Mouse (Mus musculus) thymus, adult 2 months (tissue): ENCODE data around the gene Xlr5a. TPM values are rescaled to one million over a fixed set of nuclear protein-coding genes. Genes with fewer than 3 reads are reported as not detected.
"Not testable (repeated sequence)": the region's sequence is repeated elsewhere in the genome, so short reads cannot be mapped to it uniquely, and the experiment has no call there.

Experiments
- DNase-seq: peaks from one replicate; pipeline ENCODE4 v3.0.0; 2021
- H3K27ac ChIP-seq: fragments of 200-500 bp; 2 replicates; pipeline ENCODE4 v1.5.1; 2012; ENCODE audit warnings: low read length, control low read depth; ENCODE audit not compliant: control insufficient read depth, insufficient read depth
- H3K27me3 ChIP-seq: fragments of 200-500 bp; 2 replicates; pipeline ENCODE4 v1.6.1; 2012; ENCODE audit warnings: mild to moderate bottlenecking, low read length, moderate library complexity, mixed read lengths; ENCODE audit not compliant: control insufficient read depth, insufficient read depth
- H3K36me3 ChIP-seq: fragments of 200-500 bp; 2 replicates; pipeline ENCODE4 v1.6.1; 2012; ENCODE audit warnings: mild to moderate bottlenecking, low read length, moderate library complexity; ENCODE audit not compliant: control insufficient read depth, insufficient read depth
- H3K4me1 ChIP-seq: fragments of 200-500 bp; replicated peaks from 2 replicates; pipeline ENCODE4 v1.6.1; 2012; ENCODE audit warnings: low read length; ENCODE audit not compliant: control insufficient read depth, insufficient read depth
- H3K4me3 ChIP-seq: fragments of 200-500 bp; 2 replicates; pipeline ENCODE4 v1.5.1; 2012; ENCODE audit warnings: mild to moderate bottlenecking, low read length, control low read depth, moderate library complexity; ENCODE audit not compliant: control insufficient read depth, insufficient read depth
- CTCF ChIP-seq: fragments of 200-500 bp; IDR thresholded peaks from 2 replicates; pipeline ENCODE4 v1.5.1; 2012; ENCODE audit warnings: mild to moderate bottlenecking, control low read depth, low read length, moderate library complexity, borderline replicate concordance; ENCODE audit not compliant: control insufficient read depth, poor library complexity, insufficient read depth; ENCODE audit errors: extremely low read depth
- POLR2A ChIP-seq: fragments of 200-500 bp; IDR thresholded peaks from 2 replicates; pipeline ENCODE4 v1.6.1; 2012; ENCODE audit warnings: mild to moderate bottlenecking, low read length, control low read depth, moderate library complexity; ENCODE audit not compliant: control insufficient read depth, poor library complexity, insufficient read depth; ENCODE audit errors: extremely low read depth
- WGBS: fragments of 180-500 bp; shearing (Covaris S2); methylation state at CpG from one replicate; pipeline ENCODE4 v1.1.7; 2018; 5-methylcytosine and 5-hydroxymethylcytosine counted together
- polyA plus RNA-seq: library from polyadenylated mRNA; depleted of rRNA; stranded (reverse); fragments of >200 nt; gene quantifications from 2 replicates; pipeline ENCODE4 v1.2.3, GENCODE M21; 2012; rRNA removed

Xlr5a gene
- 0.05 TPM in 1 of 2 replicates, not detected in the other for polyA plus RNA-seq

GRCm38 (mm10) chrX:73292876-73293275 lies at the start of gene Xlr5a, which contains the start of gene Xlr5c:
Xlr5a (minus strand) TSS chrX:73292976.
Xlr5c (minus strand) TSS chrX:73292976.
- not testable (repeated sequence) for H3K27ac ChIP-seq, H3K27me3 ChIP-seq, H3K4me1 ChIP-seq, H3K36me3 ChIP-seq, H3K4me3 ChIP-seq, DNase-seq
- WGBS = 93% methylated on average over 16 of the region's 17 CpGs

DNA sequence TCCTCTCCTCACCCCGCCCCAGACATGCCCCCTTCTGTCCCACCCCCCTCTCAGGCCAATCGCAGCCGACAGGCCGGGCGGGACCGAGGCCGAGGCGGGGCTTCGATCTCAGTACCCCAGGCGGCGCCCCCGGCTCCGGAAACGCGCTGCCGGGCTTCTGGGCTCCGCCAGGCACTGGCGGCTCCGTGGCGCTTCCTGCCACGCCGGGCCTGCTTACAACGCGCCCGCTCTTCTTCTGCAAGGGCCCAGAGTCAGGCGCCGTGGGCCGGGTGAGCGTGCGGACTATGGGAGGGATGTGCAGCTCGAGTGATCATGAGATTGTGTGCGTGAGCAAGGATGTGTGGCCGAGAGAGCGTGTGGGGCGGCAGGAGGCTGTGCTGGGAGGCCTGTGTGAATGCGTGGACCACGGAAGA lies 49.7 kb upstream of the Xlr5a start, which contains the start of gene Zfp275:
TSS of gene Zfp275 (plus strand) at position 139 of the 413 bp plus-strand sequence.
- Histone ChIP-seq H3K27ac (peak within 1 kb of the TSS; percentile 28), H3K4me1 (peaks cover 5% of the 10 kb centered on the region; the same call in 1 of the 2 replicates), H3K36me3 (no peaks in the 10 kb centered on the region), H3K27me3 (no peaks in the 10 kb centered on the region), H3K4me3 (peak within 1 kb of the TSS; percentile 100)
- under 1% methylated on average over 35 of the region's 37 CpGs for WGBS
- DNase-seq = peak; percentile 84
- TF ChIP-seq POLR2A (peak; percentile 75), CTCF (no peak)

DNA sequence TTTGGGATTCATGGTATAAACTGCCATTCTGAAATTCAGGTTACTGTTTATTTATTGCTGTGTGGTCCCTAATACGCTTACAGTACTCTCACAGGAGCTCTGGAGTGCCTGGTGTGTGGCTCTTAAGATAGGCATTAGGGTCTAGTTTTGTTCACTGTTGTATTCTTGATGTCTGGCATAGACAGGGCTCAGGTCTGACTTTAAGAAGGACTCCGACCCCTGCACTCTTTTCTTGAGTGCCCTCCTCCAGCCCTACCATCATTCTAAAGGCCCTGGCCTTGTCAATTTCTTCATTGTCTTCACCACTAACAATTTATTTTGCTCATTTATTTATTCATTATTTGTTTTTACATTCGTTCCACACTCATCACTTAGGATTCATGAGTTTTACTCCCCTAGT lies 49.3 kb upstream of the Xlr5a start:
- Histone ChIP-seq H3K4me3 (no peak overlapping the region), H3K36me3 (no peaks in the 10 kb centered on the region), H3K27me3 (no peaks in the 10 kb centered on the region), H3K27ac (no peak overlapping the region), H3K4me1 (peaks cover 5% of the 10 kb centered on the region; the same call in 1 of the 2 replicates)
- TF ChIP-seq CTCF = no peak
- TF ChIP-seq POLR2A = no peak
- WGBS = 49% methylated on average over 3 of the region's 3 CpGs
- no peak for DNase-seq

- Histone ChIP-seq H3K4me1 (peaks cover 5% of the 10 kb centered on the region; the same call in 1 of the 2 replicates), H3K27me3 (no peaks in the 10 kb centered on the region), H3K36me3 (no peaks in the 10 kb centered on the region), H3K4me3 (no peak overlapping the region), H3K27ac (no peak overlapping the region)
- WGBS = 26% methylated on average over 1 of the region's 1 CpGs
- TF ChIP-seq CTCF = no peak
- no peak for TF ChIP-seq POLR2A
- DNase-seq = no peak
Observed at GRCm38 (mm10) chrX:73341473-73341872, 48.7 kb upstream of the Xlr5a start.

- Histone ChIP-seq H3K36me3 (no peaks in the 10 kb centered on the region), H3K27ac (no peak within 1 kb of the TSS), H3K27me3 (no peaks in the 10 kb centered on the region), H3K4me3 (no peak within 1 kb of the TSS), H3K4me1 (no peaks in the 10 kb centered on the region)
- no peak for DNase-seq
- TF ChIP-seq CTCF (no peak), POLR2A (no peak)
- WGBS = 95% methylated on average over 4 of the region's 4 CpGs
Observed at GRCm38 (mm10) chrX:73336740-73337139, 44.0 kb upstream of the Xlr5a start, which contains the start of gene Gm45015. Gm45015 (minus strand) TSS chrX:73336840.

GRCm38 (mm10) chrX:73333548-73333947 lies 40.8 kb upstream of the Xlr5a start:
- no peak for TF ChIP-seq CTCF
- TF ChIP-seq POLR2A = no peak
- H3K4me3 ChIP-seq = no peak overlapping the region
- H3K4me1 ChIP-seq = no peaks in the 10 kb centered on the region
- H3K36me3 ChIP-seq = no peaks in the 10 kb centered on the region
- H3K27ac ChIP-seq = no peak overlapping the region
- no peaks in the 10 kb centered on the region for H3K27me3 ChIP-seq
- no peak for DNase-seq

DNA sequence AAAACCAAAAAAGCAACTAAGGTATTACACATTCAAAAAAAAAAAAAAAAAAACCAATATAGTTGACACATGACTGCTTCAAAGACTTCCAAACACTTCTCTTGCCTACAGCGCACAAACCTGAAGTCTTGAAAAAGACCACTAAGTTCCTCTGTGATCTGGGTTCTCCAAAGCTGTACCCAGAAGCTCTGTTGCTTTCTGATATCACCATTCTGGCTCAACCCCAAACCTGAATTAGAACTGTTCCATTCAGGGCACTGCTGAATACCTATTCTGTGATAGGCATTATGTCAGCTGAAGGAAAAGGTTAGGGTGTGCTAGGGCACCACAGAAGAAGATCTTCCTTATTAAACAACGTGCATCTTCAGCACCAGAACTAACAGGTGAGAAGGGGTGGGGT lies 34.4 kb upstream of the Xlr5a start:
- TF ChIP-seq POLR2A (no peak), CTCF (no peak)
- Histone ChIP-seq H3K27me3 (no peaks in the 10 kb centered on the region), H3K4me1 (no peaks in the 10 kb centered on the region), H3K27ac (no peak overlapping the region), H3K4me3 (no peak overlapping the region), H3K36me3 (no peaks in the 10 kb centered on the region)
- 72% methylated on average over 2 of the region's 2 CpGs for WGBS
- no peak for DNase-seq
